Mouse (Mus musculus): ENCODE results near the gene Ccdc154. TPM values are rescaled to one million over a fixed set of nuclear protein-coding genes. Genes with fewer than 3 reads are reported as not detected.
"Not testable (repeated sequence)": the region's sequence is repeated elsewhere in the genome, so short reads cannot be mapped to it uniquely, and the experiment has no call there.

Ccdc154 gene
- total RNA-seq (2022): not detected

- DNase-seq (ENCODE audit: low spot score in 2 of 2): no peak
Measured at GRCm38 (mm10) chr17:25162161-25162560, at the start of gene Ccdc154. Gene Ccdc154, plus strand, starts transcription at chr17:25162461.

- DNase-seq (ENCODE audit: low spot score in 2 of 2): no peak
Measured at GRCm38 (mm10) chr17:25114908-25115645, 47.2 kb upstream of the Ccdc154 start.

GRCm38 (mm10) chr17:25115664-25116432, 46.4 kb upstream of the Ccdc154 start, which contains the start of gene Telo2:
Gene Telo2, minus strand, starts transcription at chr17:25115967.
- DNase-seq (ENCODE audit: low spot score in 2 of 2): peak; percentile 87

GRCm38 (mm10) chr17:25117263-25117662, 45.0 kb upstream of the Ccdc154 start:
- DNase-seq (ENCODE audit: low spot score in 2 of 2): no peak

- DNase-seq (ENCODE audit: low spot score in 2 of 2): no peak
Measured at GRCm38 (mm10) chr17:25120406-25120805, 41.9 kb upstream of the Ccdc154 start, which contains the start of gene Ptx4. Gene Ptx4, plus strand, starts transcription at chr17:25120760.

GRCm38 (mm10) chr17:25123979-25124378, 38.3 kb upstream of the Ccdc154 start:
- DNase-seq (ENCODE audit: low spot score in 2 of 2): no peak

- not testable (repeated sequence) for DNase-seq (ENCODE audit: low spot score in 2 of 2)
Measured at GRCm38 (mm10) chr17:25125442-25126060, 36.7 kb upstream of the Ccdc154 start.

- DNase-seq (ENCODE audit: low spot score in 2 of 2): no peak
Measured at GRCm38 (mm10) chr17:25127079-25127478, 35.2 kb upstream of the Ccdc154 start.

- DNase-seq (ENCODE audit: low spot score in 2 of 2): no peak
Measured at GRCm38 (mm10) chr17:25127681-25128080, 34.6 kb upstream of the Ccdc154 start.

- DNase-seq (ENCODE audit: low spot score in 2 of 2): no peak
Measured at GRCm38 (mm10) chr17:25130060-25130459, 32.2 kb upstream of the Ccdc154 start.

GRCm38 (mm10) chr17:25133275-25133698, 29.0 kb upstream of the Ccdc154 start, which contains the start of gene Clcn7:
Gene Clcn7, plus strand, starts transcription at chr17:25133391.
- DNase-seq (ENCODE audit: low spot score in 2 of 2): peak; percentile 91 to 93

GRCm38 (mm10) chr17:25135622-25136021, 26.6 kb upstream of the Ccdc154 start:
- no peak for DNase-seq (ENCODE audit: low spot score in 2 of 2)

- no peak for DNase-seq (ENCODE audit: low spot score in 2 of 2)
Measured at GRCm38 (mm10) chr17:25138803-25139202, 23.5 kb upstream of the Ccdc154 start.

GRCm38 (mm10) chr17:25139960-25140359, 22.3 kb upstream of the Ccdc154 start:
- no peak for DNase-seq (ENCODE audit: low spot score in 2 of 2)

- DNase-seq (ENCODE audit: low spot score in 2 of 2): no peak
Measured at GRCm38 (mm10) chr17:25163387-25163786, 1.1 kb downstream of the Ccdc154 start.

GRCm38 (mm10) chr17:25164770-25165169, 2.5 kb downstream of the Ccdc154 start:
- no peak for DNase-seq (ENCODE audit: low spot score in 2 of 2)

- DNase-seq (ENCODE audit: low spot score in 2 of 2): no peak
Measured at GRCm38 (mm10) chr17:25165970-25166671, 3.9 kb downstream of the Ccdc154 start.

GRCm38 (mm10) chr17:25169706-25170105, 7.4 kb downstream of the Ccdc154 start:
- DNase-seq (ENCODE audit: low spot score in 2 of 2): no peak

GRCm38 (mm10) chr17:25172558-25172957, 10.3 kb downstream of the Ccdc154 start:
- DNase-seq (ENCODE audit: low spot score in 2 of 2): no peak

- DNase-seq (ENCODE audit: low spot score in 2 of 2): no peak
Measured at GRCm38 (mm10) chr17:25175411-25175810, 13.2 kb downstream of the Ccdc154 start, which contains the start of gene Gm38655. Gene Gm38655, minus strand, starts transcription at chr17:25175471.

GRCm38 (mm10) chr17:25183232-25183631, 21.0 kb downstream of the Ccdc154 start:
- DNase-seq (ENCODE audit: low spot score in 2 of 2): no peak

Data from left cerebral cortex, adult 8-10 months (tissue).